Mouse (Mus musculus) hindbrain, embryonic 10.5 days (tissue): ENCODE measurements around the gene Lef1. TPM values are rescaled to one million over a fixed set of nuclear protein-coding genes. Genes with fewer than 3 reads are reported as not detected.
A peak's percentile ranks its signal among the peaks of the same experiment; 100 is the strongest.

Source experiments
- DNase-seq: peaks from one replicate; pipeline ENCODE4 v3.0.0-alpha.2; 2017; ENCODE audit warnings: low spot score
- H3K27ac ChIP-seq: fragments of 300-500 bp; sonication (generic); 2 replicates; pipeline ENCODE4 v1.5.1; 2016; ENCODE audit warnings: mild to moderate bottlenecking, moderate library complexity
- H3K27me3 ChIP-seq: fragments of 300-500 bp; sonication (generic); 2 replicates; pipeline ENCODE4 v1.6.1; 2016; ENCODE audit warnings: mild to moderate bottlenecking; ENCODE audit not compliant: poor library complexity, insufficient read depth, severe bottlenecking
- H3K36me3 ChIP-seq: fragments of 300-500 bp; sonication (generic); 2 replicates; pipeline ENCODE4 v1.6.1; 2016; ENCODE audit warnings: mild to moderate bottlenecking, moderate library complexity
- H3K4me1 ChIP-seq: fragments of 300-500 bp; sonication (generic); replicated peaks from 2 replicates; pipeline ENCODE4 v1.6.1; 2016; ENCODE audit warnings: mild to moderate bottlenecking
- H3K4me3 ChIP-seq: fragments of 300-500 bp; sonication (generic); 2 replicates; pipeline ENCODE4 v1.5.1; 2016; ENCODE audit warnings: mild to moderate bottlenecking, moderate library complexity
- H3K9me3 ChIP-seq: fragments of 300-500 bp; sonication (generic); 2 replicates; pipeline ENCODE4 v1.6.1; 2016; ENCODE audit warnings: mild to moderate bottlenecking, moderate library complexity
- WGBS: fragments of 180-500 bp; shearing (Covaris S2); methylation state at CpG from one replicate; pipeline ENCODE4 v1.1.7; 2016; 5-methylcytosine and 5-hydroxymethylcytosine counted together
- polyA plus RNA-seq: library from polyadenylated mRNA; unstranded; fragments of >200 nt; fragmentation: Nextera tagmentation; extraction: Ambion mirVana; gene quantifications from 2 replicates; pipeline ENCODE4 v1.2.1, GENCODE M21; 2016

Gene Lef1
- polyA plus RNA-seq, 1 experiment from 2014 or later: 24.8 TPM

DNA sequence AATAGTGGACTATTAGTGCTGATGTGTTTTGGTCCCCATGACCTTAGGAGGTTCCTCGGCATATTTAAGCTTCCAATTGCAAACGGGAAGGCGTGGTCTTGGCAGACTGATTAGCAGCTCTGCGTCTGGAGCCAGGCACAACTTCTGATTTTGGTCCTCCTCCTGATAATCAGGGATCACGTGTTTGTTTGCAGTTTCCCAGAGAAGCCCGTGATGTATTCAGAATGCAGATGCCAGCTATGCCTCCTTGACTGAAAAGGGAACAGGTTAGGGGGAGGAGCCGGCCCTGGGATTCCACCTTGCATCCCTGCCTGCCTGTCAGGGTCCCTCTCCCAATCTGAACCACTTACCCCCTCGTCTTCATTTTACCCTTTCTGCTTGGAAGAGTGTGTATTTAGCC, 26.2 kb downstream of the Lef1 start:
- Histone ChIP-seq H3K27ac (no peak overlapping the region), H3K4me1 (peaks cover 61% of the 10 kb centered on the region), H3K36me3 (no peaks in the 10 kb centered on the region), H3K9me3 (no peaks in the 10 kb centered on the region), H3K27me3 (peaks cover 28% of the 10 kb centered on the region), H3K4me3 (peak overlapping the region; percentile 27)
- WGBS: 26% methylated on average over 8 of the region's 8 CpGs
- DNase-seq: no peak

DNA sequence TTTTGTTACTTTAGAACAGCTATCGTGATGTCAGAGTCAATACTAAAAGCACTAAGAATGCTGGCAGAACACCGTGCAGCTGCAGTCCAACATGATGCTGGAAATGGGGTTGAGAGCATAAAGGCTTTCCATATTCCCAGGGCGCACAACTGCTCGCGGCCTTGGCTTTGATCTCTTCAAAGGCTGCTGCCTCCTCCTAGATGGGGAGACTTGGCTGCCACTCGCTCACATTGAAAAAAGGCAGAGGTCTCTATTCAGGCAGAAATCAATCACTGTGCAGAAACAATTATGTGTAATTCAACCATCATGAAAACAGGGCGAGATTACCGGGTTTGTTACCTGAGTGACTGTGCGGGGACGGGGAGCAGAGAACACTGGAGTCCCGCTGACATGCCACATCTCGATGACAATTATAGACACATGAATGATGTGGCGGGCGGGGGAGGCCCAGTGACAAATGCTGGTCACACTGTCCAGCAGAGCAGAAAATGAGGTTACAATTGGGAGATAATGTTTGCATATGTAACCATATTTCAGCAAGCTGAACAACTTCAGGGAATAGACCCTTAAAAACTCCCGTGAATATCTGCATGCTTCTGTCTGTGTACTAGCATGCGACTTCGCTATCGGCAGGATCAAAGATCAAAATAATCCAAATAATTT, 27.0 kb downstream of the Lef1 start:
- no peaks in the 10 kb centered on the region for H3K36me3 ChIP-seq
- peak; percentile 69 for DNase-seq
- no peak overlapping the region; the same call in 1 of the 2 replicates for H3K27ac ChIP-seq
- no peaks in the 10 kb centered on the region for H3K9me3 ChIP-seq
- 22% methylated on average over 18 of the region's 18 CpGs for WGBS
- peaks cover 61% of the 10 kb centered on the region for H3K4me1 ChIP-seq
- peak overlapping the region; percentile 27 for H3K4me3 ChIP-seq
- H3K27me3 ChIP-seq: peaks cover 31% of the 10 kb centered on the region

DNA sequence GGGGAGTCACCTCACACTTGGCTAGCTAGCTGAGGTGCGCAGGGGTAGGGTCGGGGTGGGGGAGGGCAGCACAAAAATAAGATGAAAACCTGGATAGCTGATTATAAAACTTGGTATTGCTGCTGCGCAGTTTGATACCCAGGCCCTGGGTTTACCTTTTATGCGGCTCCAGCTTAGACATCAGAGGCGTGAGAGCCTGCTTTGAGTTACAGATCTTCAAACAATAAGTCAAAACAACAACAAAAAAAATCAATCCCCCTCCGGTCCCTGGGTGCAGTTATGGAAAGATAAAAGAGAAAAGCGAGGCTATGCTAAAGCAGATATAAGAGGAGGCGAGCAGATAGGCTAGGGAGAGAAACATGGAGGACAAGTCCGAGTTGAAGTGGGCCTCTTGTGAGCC, 28.0 kb downstream of the Lef1 start:
- H3K27ac ChIP-seq: no peak overlapping the region

GRCm38 (mm10) chr3:131138797-131139196, 28.5 kb downstream of the Lef1 start:
- 84% methylated on average over 8 of the region's 8 CpGs for WGBS
- no peak overlapping the region for H3K27ac ChIP-seq
- no peak for DNase-seq
- peaks cover 64% of the 10 kb centered on the region for H3K4me1 ChIP-seq
- no peaks in the 10 kb centered on the region for H3K36me3 ChIP-seq
- no peaks in the 10 kb centered on the region for H3K9me3 ChIP-seq
- H3K4me3 ChIP-seq: no peak overlapping the region
- peaks cover 47% of the 10 kb centered on the region for H3K27me3 ChIP-seq

More for the DNA sequence above, 28.0 kb downstream of the Lef1 start:
- 77% methylated on average over 9 of the region's 9 CpGs for WGBS
- Histone ChIP-seq H3K36me3 (no peaks in the 10 kb centered on the region), H3K4me3 (no peak overlapping the region), H3K4me1 (peaks cover 63% of the 10 kb centered on the region), H3K9me3 (no peaks in the 10 kb centered on the region), H3K27me3 (peaks cover 41% of the 10 kb centered on the region)
- no peak for DNase-seq

DNA sequence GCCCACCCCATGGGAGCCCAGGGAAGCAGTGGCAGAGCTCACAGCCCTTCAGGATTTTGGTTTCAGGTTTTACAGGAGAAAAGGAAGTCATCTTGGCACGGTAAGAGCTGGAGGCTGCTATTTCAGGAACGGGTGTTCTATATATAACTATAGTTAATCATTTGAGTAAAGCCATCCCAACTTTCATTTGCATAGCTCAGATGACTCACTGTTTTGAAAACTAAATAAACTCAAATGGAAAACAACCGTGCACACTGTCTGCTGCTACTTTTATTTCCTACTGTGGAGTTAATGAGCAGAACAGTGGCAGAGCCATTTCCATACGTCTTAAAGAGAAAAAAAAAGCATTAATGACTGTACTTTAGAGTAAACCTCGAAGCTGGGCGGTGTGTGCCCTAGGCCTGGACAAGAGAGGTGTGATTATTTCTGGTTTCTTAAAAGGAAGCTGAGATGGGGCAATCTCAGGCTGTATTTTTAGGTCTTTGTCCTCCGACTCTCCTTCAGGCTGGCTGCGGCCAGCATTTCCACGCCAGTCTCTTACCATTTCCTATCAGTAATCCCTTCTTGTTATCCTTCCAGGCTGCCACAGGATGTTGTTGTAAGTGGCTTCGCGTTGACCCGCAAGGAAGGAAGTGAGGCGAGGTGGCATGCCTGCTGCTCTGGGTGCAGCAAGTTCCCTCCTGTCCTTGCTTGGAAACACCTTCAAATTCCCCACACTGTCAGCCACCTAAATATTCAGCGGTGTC, 29.2 kb downstream of the Lef1 start:
- no peaks in the 10 kb centered on the region for H3K36me3 ChIP-seq
- peaks cover 57% of the 10 kb centered on the region for H3K4me1 ChIP-seq
- peaks cover 53% of the 10 kb centered on the region for H3K27me3 ChIP-seq
- H3K4me3 ChIP-seq: no peak overlapping the region
- H3K9me3 ChIP-seq: no peaks in the 10 kb centered on the region
- H3K27ac ChIP-seq: no peak overlapping the region
- 66% methylated on average over 14 of the region's 14 CpGs for WGBS
- no peak for DNase-seq

- no peak for DNase-seq
- WGBS: 87% methylated on average over 7 of the region's 7 CpGs
Measured at GRCm38 (mm10) chr3:131140091-131140462, 29.8 kb downstream of the Lef1 start.

GRCm38 (mm10) chr3:131141546-131141945, 31.3 kb downstream of the Lef1 start:
- DNase-seq: no peak
- Histone ChIP-seq H3K4me3 (no peak overlapping the region), H3K27ac (no peak overlapping the region), H3K9me3 (no peaks in the 10 kb centered on the region), H3K27me3 (peaks cover 53% of the 10 kb centered on the region), H3K36me3 (no peaks in the 10 kb centered on the region), H3K4me1 (peaks cover 36% of the 10 kb centered on the region)
- WGBS: 16% methylated on average over 4 of the region's 4 CpGs

More at GRCm38 (mm10) chr3:131140091-131140462, 29.8 kb downstream of the Lef1 start:
- no peak overlapping the region for H3K4me3 ChIP-seq
- H3K27ac ChIP-seq: no peak overlapping the region
- peaks cover 51% of the 10 kb centered on the region for H3K4me1 ChIP-seq
- H3K27me3 ChIP-seq: peaks cover 53% of the 10 kb centered on the region
- no peaks in the 10 kb centered on the region for H3K9me3 ChIP-seq
- no peaks in the 10 kb centered on the region for H3K36me3 ChIP-seq

DNA sequence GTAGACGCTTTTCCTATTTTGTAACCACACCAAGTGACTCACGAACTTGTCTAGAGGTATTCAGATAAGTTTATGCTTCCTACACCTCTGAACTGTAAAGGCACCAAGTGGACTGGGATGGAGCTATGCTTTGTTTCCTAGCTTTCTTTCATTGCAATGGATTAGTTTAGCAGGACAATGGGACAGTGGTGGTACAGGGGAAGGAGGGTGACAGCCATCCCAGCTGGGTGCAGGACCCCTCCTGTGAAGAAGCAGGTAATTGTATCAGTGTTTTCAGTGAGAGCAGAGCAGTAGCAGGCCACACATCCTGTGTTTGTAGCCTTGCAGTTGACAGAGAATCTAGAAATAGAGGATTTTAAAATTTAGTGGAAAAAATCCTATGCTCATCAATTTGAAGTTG, 34.0 kb downstream of the Lef1 start:
- Histone ChIP-seq H3K4me1 (peaks cover 23% of the 10 kb centered on the region), H3K27me3 (peaks cover 41% of the 10 kb centered on the region), H3K9me3 (no peaks in the 10 kb centered on the region), H3K27ac (no peak overlapping the region), H3K36me3 (no peaks in the 10 kb centered on the region), H3K4me3 (no peak overlapping the region)
- 42% methylated on average over 2 of the region's 2 CpGs for WGBS
- DNase-seq: no peak

GRCm38 (mm10) chr3:131152921-131153320, 42.6 kb downstream of the Lef1 start:
- DNase-seq: no peak
- no peaks in the 10 kb centered on the region for H3K27me3 ChIP-seq
- WGBS: 94% methylated on average over 4 of the region's 4 CpGs
- H3K4me3 ChIP-seq: no peak overlapping the region
- no peaks in the 10 kb centered on the region for H3K36me3 ChIP-seq
- H3K9me3 ChIP-seq: no peaks in the 10 kb centered on the region
- no peak overlapping the region for H3K27ac ChIP-seq
- H3K4me1 ChIP-seq: peaks cover 40% of the 10 kb centered on the region

DNA sequence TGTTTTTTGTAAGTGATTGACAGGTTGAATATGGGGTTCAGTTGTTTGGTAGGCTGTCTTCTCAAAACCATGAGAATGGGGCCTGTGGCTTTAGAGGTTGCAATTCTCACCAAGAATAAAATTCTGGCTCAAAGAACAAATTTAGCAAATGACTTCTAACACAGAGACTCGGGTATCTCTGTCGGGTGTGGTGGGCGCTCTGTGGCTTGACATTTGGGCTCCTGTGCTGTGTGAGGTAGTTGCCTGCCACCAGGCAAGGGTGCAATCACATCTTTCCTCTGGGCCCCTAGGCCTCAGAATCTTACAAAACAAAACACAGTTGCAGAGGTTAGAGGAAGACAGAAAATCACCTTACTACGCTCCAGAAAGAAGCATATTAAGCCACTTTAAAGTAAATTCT, 43.6 kb downstream of the Lef1 start:
- Histone ChIP-seq H3K27me3 (no peaks in the 10 kb centered on the region), H3K36me3 (no peaks in the 10 kb centered on the region), H3K27ac (no peak overlapping the region), H3K9me3 (no peaks in the 10 kb centered on the region), H3K4me3 (no peak overlapping the region), H3K4me1 (peaks cover 36% of the 10 kb centered on the region)
- DNase-seq: no peak
- 89% methylated on average over 4 of the region's 4 CpGs for WGBS

DNA sequence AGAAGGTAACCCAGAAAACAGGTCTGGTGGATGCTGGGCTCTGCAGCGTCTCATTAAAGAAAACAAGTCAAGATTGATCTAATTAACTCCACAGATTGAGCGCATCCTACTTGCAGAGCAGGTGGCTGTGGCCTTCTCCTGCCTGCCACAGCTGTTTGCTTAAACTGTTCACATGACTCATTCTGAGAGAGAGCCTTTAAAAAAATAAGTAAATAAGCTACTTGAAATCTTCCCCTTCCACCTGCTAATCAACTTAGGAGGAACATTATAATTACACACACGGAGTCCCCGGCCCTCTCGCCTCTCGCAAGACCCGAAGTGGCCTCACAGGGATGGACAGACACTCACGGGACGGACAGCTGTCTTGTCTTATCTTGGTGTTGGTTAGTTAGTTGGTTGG, 44.3 kb downstream of the Lef1 start:
- Histone ChIP-seq H3K27me3 (no peaks in the 10 kb centered on the region), H3K4me3 (no peak overlapping the region), H3K27ac (no peak overlapping the region), H3K36me3 (no peaks in the 10 kb centered on the region), H3K9me3 (no peaks in the 10 kb centered on the region), H3K4me1 (peaks cover 41% of the 10 kb centered on the region)
- WGBS: 87% methylated on average over 9 of the region's 9 CpGs
- no peak for DNase-seq

DNA sequence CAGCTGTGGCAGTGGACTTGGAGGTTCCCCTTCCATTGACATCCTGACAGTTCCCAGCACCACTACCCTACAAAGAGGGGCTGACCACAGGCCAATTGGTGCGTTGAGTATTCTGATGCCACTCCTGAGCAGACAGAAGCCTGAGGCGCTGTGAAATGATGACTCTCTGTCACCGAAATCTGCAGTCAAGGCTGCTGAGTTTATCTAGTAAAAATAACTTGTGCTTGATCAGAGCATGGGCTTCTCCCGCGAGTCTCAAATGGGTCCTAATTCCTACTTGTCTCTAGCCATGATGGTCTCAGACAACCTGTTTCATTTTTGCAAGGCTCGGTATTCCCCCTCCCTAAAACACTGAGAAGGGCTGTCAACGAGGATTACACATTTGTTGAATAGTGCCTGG, 44.8 kb downstream of the Lef1 start:
- Histone ChIP-seq H3K27me3 (no peaks in the 10 kb centered on the region), H3K4me3 (no peak overlapping the region), H3K4me1 (peaks cover 46% of the 10 kb centered on the region), H3K36me3 (no peaks in the 10 kb centered on the region), H3K27ac (peak overlapping the region; percentile 56; the same call in 1 of the 2 replicates), H3K9me3 (no peaks in the 10 kb centered on the region)
- DNase-seq: no peak
- whole genome bisulfite sequencing: 84% methylated on average over 7 of the region's 7 CpGs

- no peaks in the 10 kb centered on the region for H3K27me3 ChIP-seq
- peaks cover 51% of the 10 kb centered on the region for H3K4me1 ChIP-seq
- no peak for DNase-seq
- H3K4me3 ChIP-seq: no peak overlapping the region
- no peaks in the 10 kb centered on the region for H3K9me3 ChIP-seq
- 15% methylated on average over 3 of the region's 3 CpGs for WGBS
- H3K27ac ChIP-seq: peak overlapping the region; percentile 56
- no peaks in the 10 kb centered on the region for H3K36me3 ChIP-seq
Measured at GRCm38 (mm10) chr3:131155657-131156056, 45.4 kb downstream of the Lef1 start.
